Mouse (Mus musculus): ENCODE data around the gene Gm40193. TPM values are rescaled to one million over a fixed set of nuclear protein-coding genes. Genes with fewer than 3 reads are reported as not detected.

The Gm40193 gene
- polyA plus RNA-seq, 2 experiments: not detected

- Histone ChIP-seq H3K36me3 (replicated peaks; ENCODE audit: control insufficient read depth, insufficient read depth, low read depth) (no peaks in the 10 kb centered on the region), H3K27me3 (ENCODE audit: control insufficient read depth, insufficient read depth, low read length) (peaks cover 3% of the 10 kb centered on the region; the same call in 1 of the 2 replicates), H3K4me2 (ENCODE audit: low read depth) (no peak within 1 kb of the TSS), H3K4me3 (ENCODE audit: insufficient read depth in 1 of 2, low read depth in 2 of 2, low read length in 2 of 2) (no peak within 1 kb of the TSS), H3K9ac (replicated peaks) (no peak within 1 kb of the TSS), H3K4me1 (replicated peaks; ENCODE audit: control insufficient read depth in 2 of 2, insufficient read depth in 2 of 2, low read length in 1 of 2) (peaks cover 6 to 13% of the 10 kb centered on the region in 2 experiments; a peak in 3 of 4 replicates), H3K9me3 (ENCODE audit: control insufficient read depth, low read length) (no peaks in the 10 kb centered on the region), H3K27ac (no peak within 1 kb of the TSS)
- 72% methylated on average over 7 of the region's 7 CpGs for WGBS (ENCODE audit: insufficient replicate concordance)
- DNase-seq (ENCODE audit: low read depth in 3 of 3, low spot score in 3 of 3) (no peak), ATAC-seq (ENCODE audit: insufficient read depth) (no peak)
- no peak for TF ChIP-seq EP300 (IDR thresholded peaks at IDR 0.05; ENCODE audit: low read depth)
- TF ChIP-seq CTCF (IDR thresholded peaks at IDR 0.05; ENCODE audit: low read depth): no peak
Observed at GRCm38 (mm10) chr11:70514288-70514687, 18.5 kb downstream of the Gm40193 start, which contains the start of gene Vmo1. TSS of gene Vmo1 (minus strand) at chr11:70514616.

GRCm38 (mm10) chr11:70513520-70513919 is 19.2 kb downstream of the Gm40193 start:
- no peak for TF ChIP-seq EP300 (IDR thresholded peaks at IDR 0.05; ENCODE audit: low read depth)
- TF ChIP-seq CTCF (IDR thresholded peaks at IDR 0.05; ENCODE audit: low read depth): no peak
- Histone ChIP-seq H3K36me3 (replicated peaks; ENCODE audit: control insufficient read depth, insufficient read depth, low read depth) (no peaks in the 10 kb centered on the region), H3K4me2 (ENCODE audit: low read depth) (no peak overlapping the region), H3K9me3 (ENCODE audit: control insufficient read depth, low read length) (no peaks in the 10 kb centered on the region), H3K27ac (no peak overlapping the region), H3K4me1 (replicated peaks; ENCODE audit: control insufficient read depth in 2 of 2, insufficient read depth in 2 of 2, low read length in 1 of 2) (peaks cover 6% of the 10 kb centered on the region in 2 experiments; a peak in 3 of 4 replicates), H3K9ac (replicated peaks) (no peak overlapping the region), H3K4me3 (ENCODE audit: insufficient read depth in 1 of 2, low read depth in 2 of 2, low read length in 2 of 2) (no peak overlapping the region), H3K27me3 (ENCODE audit: control insufficient read depth, insufficient read depth, low read length) (peaks cover 3% of the 10 kb centered on the region; the same call in 1 of the 2 replicates)
- 56% methylated on average over 11 of the region's 11 CpGs for WGBS (ENCODE audit: insufficient replicate concordance)
- ATAC-seq (ENCODE audit: insufficient read depth) (no peak), DNase-seq (ENCODE audit: low read depth in 3 of 3, low spot score in 3 of 3) (no peak)

GRCm38 (mm10) chr11:70512709-70513342 is 19.9 kb downstream of the Gm40193 start:
- ATAC-seq (ENCODE audit: insufficient read depth) (no peak), DNase-seq (ENCODE audit: low read depth in 3 of 3, low spot score in 3 of 3) (no peak)
- H3K27me3 ChIP-seq (ENCODE audit: control insufficient read depth, insufficient read depth, low read length): peaks cover 3% of the 10 kb centered on the region; the same call in 1 of the 2 replicates
- H3K4me1 ChIP-seq (replicated peaks; ENCODE audit: control insufficient read depth in 2 of 2, insufficient read depth in 2 of 2, low read length in 1 of 2): peaks cover under 1 to 4% of the 10 kb centered on the region in 2 experiments; a peak in 2 of 4 replicates
- no peaks in the 10 kb centered on the region for H3K9me3 ChIP-seq (ENCODE audit: control insufficient read depth, low read length)
- H3K4me3 ChIP-seq (ENCODE audit: insufficient read depth in 1 of 2, low read depth in 2 of 2, low read length in 2 of 2): no peak overlapping the region
- no peaks in the 10 kb centered on the region for H3K36me3 ChIP-seq (replicated peaks; ENCODE audit: control insufficient read depth, insufficient read depth, low read depth)
- no peak overlapping the region for H3K27ac ChIP-seq
- WGBS (ENCODE audit: insufficient replicate concordance): 49% methylated on average over 7 of the region's 7 CpGs
- H3K9ac ChIP-seq (replicated peaks): no peak overlapping the region
- no peak overlapping the region for H3K4me2 ChIP-seq (ENCODE audit: low read depth)
- TF ChIP-seq EP300 (IDR thresholded peaks at IDR 0.05; ENCODE audit: low read depth) (no peak), CTCF (IDR thresholded peaks at IDR 0.05; ENCODE audit: low read depth) (no peak)

- DNase-seq (ENCODE audit: low read depth in 3 of 3, low spot score in 3 of 3): no peak
- Histone ChIP-seq H3K27me3 (ENCODE audit: control insufficient read depth, insufficient read depth, low read length) (peaks cover 3% of the 10 kb centered on the region; the same call in 1 of the 2 replicates), H3K9me3 (ENCODE audit: control insufficient read depth, low read length) (no peaks in the 10 kb centered on the region), H3K4me2 (ENCODE audit: low read depth) (no peak overlapping the region), H3K4me1 (replicated peaks; ENCODE audit: control insufficient read depth in 2 of 2, insufficient read depth in 2 of 2, low read length in 1 of 2) (peaks cover 0 to 2% of the 10 kb centered on the region in 2 experiments; a peak in 1 of 4 replicates), H3K9ac (replicated peaks) (no peak overlapping the region), H3K4me3 (ENCODE audit: insufficient read depth in 1 of 2, low read depth in 2 of 2, low read length in 2 of 2) (no peak overlapping the region), H3K27ac (no peak overlapping the region), H3K36me3 (replicated peaks; ENCODE audit: control insufficient read depth, insufficient read depth, low read depth) (no peaks in the 10 kb centered on the region)
- 67% methylated on average over 7 of the region's 7 CpGs for WGBS (ENCODE audit: insufficient replicate concordance)
- ATAC-seq (ENCODE audit: insufficient read depth): no peak
- no peak for TF ChIP-seq CTCF (IDR thresholded peaks at IDR 0.05; ENCODE audit: low read depth)
- no peak for TF ChIP-seq EP300 (IDR thresholded peaks at IDR 0.05; ENCODE audit: low read depth)
Observed at GRCm38 (mm10) chr11:70511825-70512224, 20.9 kb downstream of the Gm40193 start.

- TF ChIP-seq CTCF (IDR thresholded peaks at IDR 0.05; ENCODE audit: low read depth): no peak
- no peak for TF ChIP-seq EP300 (IDR thresholded peaks at IDR 0.05; ENCODE audit: low read depth)
- ATAC-seq (ENCODE audit: insufficient read depth): no peak
- Histone ChIP-seq H3K27me3 (ENCODE audit: control insufficient read depth, insufficient read depth, low read length) (peaks cover 3% of the 10 kb centered on the region; the same call in 1 of the 2 replicates), H3K9ac (replicated peaks) (no peak overlapping the region), H3K36me3 (replicated peaks; ENCODE audit: control insufficient read depth, insufficient read depth, low read depth) (no peaks in the 10 kb centered on the region), H3K27ac (no peak overlapping the region), H3K9me3 (ENCODE audit: control insufficient read depth, low read length) (no peaks in the 10 kb centered on the region), H3K4me2 (ENCODE audit: low read depth) (no peak overlapping the region), H3K4me3 (ENCODE audit: insufficient read depth in 1 of 2, low read depth in 2 of 2, low read length in 2 of 2) (no peak overlapping the region), H3K4me1 (replicated peaks; ENCODE audit: control insufficient read depth in 2 of 2, insufficient read depth in 2 of 2, low read length in 1 of 2) (peaks cover 0 to 3% of the 10 kb centered on the region in 2 experiments; a peak in 2 of 4 replicates)
- 42% methylated on average over 2 of the region's 2 CpGs for WGBS (ENCODE audit: insufficient replicate concordance)
- DNase-seq (ENCODE audit: low read depth in 3 of 3, low spot score in 3 of 3): no peak
Observed at GRCm38 (mm10) chr11:70511242-70511641, 21.5 kb downstream of the Gm40193 start.

Data from liver, embryonic 14.5 days (tissue).